Mouse (Mus musculus): Measurements from ENCODE around the gene Hspb6. TPM values are rescaled to one million over a fixed set of nuclear protein-coding genes. Genes with fewer than 3 reads are reported as not detected.

Hspb6 gene
- polyA plus RNA-seq, 1 experiment from 2014 or later, result 34.0 TPM

DNA sequence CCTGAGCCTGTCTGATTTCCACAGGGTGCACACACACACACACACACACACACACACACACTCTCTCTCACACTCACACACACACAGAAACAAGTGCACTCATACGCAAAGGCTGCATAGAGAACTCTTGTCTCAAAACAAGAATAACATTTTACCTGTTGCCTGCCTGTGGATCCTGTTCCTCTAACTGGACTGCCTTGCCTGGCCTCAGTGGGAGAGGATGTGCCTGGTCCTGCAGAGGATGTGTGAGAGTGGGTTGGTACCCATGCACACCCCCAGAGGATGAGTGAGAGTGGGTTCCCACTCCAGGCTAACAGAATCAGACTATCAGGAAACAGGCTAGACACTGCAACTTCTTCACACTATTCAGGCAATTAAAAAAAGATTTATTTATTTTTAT lies 1.4 kb upstream of the Hspb6 start:
- no peak overlapping the region for H3K27ac ChIP-seq (ENCODE audit: low read length)
- H3K9ac ChIP-seq (ENCODE audit: low read length), result no peak overlapping the region
- H3K4me2 ChIP-seq (ENCODE audit: low read depth, low read length), result no peak overlapping the region
- no peaks in the 10 kb centered on the region for H3K27me3 ChIP-seq (ENCODE audit: control insufficient read depth, insufficient read depth, low read depth, low read length)
- peaks cover 10% of the 10 kb centered on the region for H3K36me3 ChIP-seq (ENCODE audit: control insufficient read depth, insufficient read depth, low read length)
- no peak overlapping the region for H3K4me3 ChIP-seq (ENCODE audit: low read length)
- H3K4me1 ChIP-seq (replicated peaks; ENCODE audit: control insufficient read depth, insufficient read depth, low read length), result peaks cover 9% of the 10 kb centered on the region; the same call in 1 of the 2 replicates
- no peaks in the 10 kb centered on the region for H3K9me3 ChIP-seq (ENCODE audit: control insufficient read depth, low read length)
- no peak for ATAC-seq (ENCODE audit: low read depth)
- WGBS, result 77% methylated on average over 1 of the region's 1 CpGs

GRCm38 (mm10) chr7:30551445-30552101 lies 405 bp upstream of the Hspb6 start:
- H3K9ac ChIP-seq (ENCODE audit: low read length), result peak overlapping the region; percentile 83
- peak overlapping the region; percentile 80 for H3K4me3 ChIP-seq (ENCODE audit: low read length)
- peaks cover 9% of the 10 kb centered on the region; the same call in 1 of the 2 replicates for H3K4me1 ChIP-seq (replicated peaks; ENCODE audit: control insufficient read depth, insufficient read depth, low read length)
- H3K36me3 ChIP-seq (ENCODE audit: control insufficient read depth, insufficient read depth, low read length), result peaks cover 14% of the 10 kb centered on the region
- no peaks in the 10 kb centered on the region for H3K27me3 ChIP-seq (ENCODE audit: control insufficient read depth, insufficient read depth, low read depth, low read length)
- peak overlapping the region; percentile 99 for H3K27ac ChIP-seq (ENCODE audit: low read length)
- no peaks in the 10 kb centered on the region for H3K9me3 ChIP-seq (ENCODE audit: control insufficient read depth, low read length)
- 2% methylated on average over 10 of the region's 10 CpGs for WGBS
- H3K4me2 ChIP-seq (ENCODE audit: low read depth, low read length), result peak overlapping the region; percentile 45
- ATAC-seq (ENCODE audit: low read depth), result peak; percentile 65

- Histone ChIP-seq H3K36me3 (ENCODE audit: control insufficient read depth, insufficient read depth, low read length) (peaks cover 19% of the 10 kb centered on the region), H3K4me2 (ENCODE audit: low read depth, low read length) (peak overlapping the region; percentile 83), H3K9ac (ENCODE audit: low read length) (peak overlapping the region; percentile 92), H3K4me3 (ENCODE audit: low read length) (peak overlapping the region; percentile 80), H3K9me3 (ENCODE audit: control insufficient read depth, low read length) (no peaks in the 10 kb centered on the region), H3K27me3 (ENCODE audit: control insufficient read depth, insufficient read depth, low read depth, low read length) (no peaks in the 10 kb centered on the region), H3K27ac (ENCODE audit: low read length) (peak overlapping the region; percentile 97), H3K4me1 (replicated peaks; ENCODE audit: control insufficient read depth, insufficient read depth, low read length) (peaks cover 10% of the 10 kb centered on the region)
- peak; percentile 11; the same call in 1 of the 2 replicates for ATAC-seq (ENCODE audit: low read depth)
- 2% methylated on average over 23 of the region's 23 CpGs for WGBS
These were observed 1.1 kb downstream of the Hspb6 start for GRCm38 (mm10) chr7:30553021-30553589.

- H3K36me3 ChIP-seq (ENCODE audit: control insufficient read depth, insufficient read depth, low read length), result peaks cover 19% of the 10 kb centered on the region
- H3K27ac ChIP-seq (ENCODE audit: low read length), result no peak overlapping the region; the same call in 1 of the 2 replicates
- peak overlapping the region; percentile 92 for H3K9ac ChIP-seq (ENCODE audit: low read length)
- ATAC-seq (ENCODE audit: low read depth), result no peak
- peak overlapping the region; percentile 83 for H3K4me2 ChIP-seq (ENCODE audit: low read depth, low read length)
- H3K9me3 ChIP-seq (ENCODE audit: control insufficient read depth, low read length), result no peaks in the 10 kb centered on the region
- H3K4me1 ChIP-seq (replicated peaks; ENCODE audit: control insufficient read depth, insufficient read depth, low read length), result peaks cover 17% of the 10 kb centered on the region
- 82% methylated on average over 22 of the region's 22 CpGs for WGBS
- peak overlapping the region; percentile 80 for H3K4me3 ChIP-seq (ENCODE audit: low read length)
- H3K27me3 ChIP-seq (ENCODE audit: control insufficient read depth, insufficient read depth, low read depth, low read length), result no peaks in the 10 kb centered on the region
These were observed 2.0 kb downstream of the Hspb6 start for GRCm38 (mm10) chr7:30553810-30554584.

- Histone ChIP-seq H3K9ac (ENCODE audit: low read length) (no peak overlapping the region), H3K27me3 (ENCODE audit: control insufficient read depth, insufficient read depth, low read depth, low read length) (no peaks in the 10 kb centered on the region), H3K27ac (ENCODE audit: low read length) (no peak overlapping the region), H3K4me3 (ENCODE audit: low read length) (no peak overlapping the region), H3K36me3 (ENCODE audit: control insufficient read depth, insufficient read depth, low read length) (peaks cover 19% of the 10 kb centered on the region), H3K4me1 (replicated peaks; ENCODE audit: control insufficient read depth, insufficient read depth, low read length) (peaks cover 17% of the 10 kb centered on the region), H3K9me3 (ENCODE audit: control insufficient read depth, low read length) (no peaks in the 10 kb centered on the region), H3K4me2 (ENCODE audit: low read depth, low read length) (no peak overlapping the region)
- WGBS, result 94% methylated on average over 18 of the region's 18 CpGs
- ATAC-seq (ENCODE audit: low read depth), result no peak
These were observed 5.0 kb downstream of the Hspb6 start for GRCm38 (mm10) chr7:30556894-30557536.

DNA sequence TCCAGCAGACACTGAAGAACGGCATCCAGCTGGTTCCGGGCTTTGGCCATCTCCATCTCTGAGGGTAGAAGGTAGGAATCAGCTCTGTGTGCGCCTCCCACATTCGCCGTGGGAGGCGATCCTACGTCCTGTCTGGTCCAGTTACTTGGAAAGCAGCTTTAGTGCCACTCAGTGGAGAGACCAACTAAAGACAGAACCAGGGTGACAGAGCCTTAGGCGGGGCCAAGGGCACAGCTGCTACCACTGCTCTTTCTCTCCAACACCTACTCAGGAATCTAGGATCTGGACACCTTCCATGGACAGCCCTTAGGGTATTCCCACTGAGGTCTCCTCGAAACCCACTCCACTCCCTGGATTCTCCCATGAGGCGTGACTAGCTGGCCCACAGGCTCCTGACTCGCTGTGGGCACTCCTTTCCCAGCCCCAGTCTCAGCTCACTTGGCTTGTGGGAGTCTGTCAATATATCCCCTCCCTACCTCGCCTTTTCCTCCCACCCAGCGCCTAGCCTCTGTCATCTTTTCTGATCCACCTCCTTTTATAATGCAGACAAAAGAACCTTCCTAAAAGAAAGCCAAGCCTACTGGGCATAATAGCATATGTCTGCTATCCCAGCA lies 6.0 kb downstream of the Hspb6 start:
- Histone ChIP-seq H3K27ac (ENCODE audit: low read length) (no peak overlapping the region), H3K27me3 (ENCODE audit: control insufficient read depth, insufficient read depth, low read depth, low read length) (no peaks in the 10 kb centered on the region), H3K9ac (ENCODE audit: low read length) (peak overlapping the region; percentile 83; the same call in 1 of the 2 replicates), H3K4me2 (ENCODE audit: low read depth, low read length) (peak overlapping the region; percentile 94), H3K36me3 (ENCODE audit: control insufficient read depth, insufficient read depth, low read length) (peaks cover 19% of the 10 kb centered on the region), H3K4me3 (ENCODE audit: low read length) (no peak overlapping the region; the same call in 1 of the 2 replicates), H3K9me3 (ENCODE audit: control insufficient read depth, low read length) (no peaks in the 10 kb centered on the region), H3K4me1 (replicated peaks; ENCODE audit: control insufficient read depth, insufficient read depth, low read length) (peaks cover 18% of the 10 kb centered on the region)
- no peak for ATAC-seq (ENCODE audit: low read depth)
- 86% methylated on average over 13 of the region's 13 CpGs for WGBS

DNA sequence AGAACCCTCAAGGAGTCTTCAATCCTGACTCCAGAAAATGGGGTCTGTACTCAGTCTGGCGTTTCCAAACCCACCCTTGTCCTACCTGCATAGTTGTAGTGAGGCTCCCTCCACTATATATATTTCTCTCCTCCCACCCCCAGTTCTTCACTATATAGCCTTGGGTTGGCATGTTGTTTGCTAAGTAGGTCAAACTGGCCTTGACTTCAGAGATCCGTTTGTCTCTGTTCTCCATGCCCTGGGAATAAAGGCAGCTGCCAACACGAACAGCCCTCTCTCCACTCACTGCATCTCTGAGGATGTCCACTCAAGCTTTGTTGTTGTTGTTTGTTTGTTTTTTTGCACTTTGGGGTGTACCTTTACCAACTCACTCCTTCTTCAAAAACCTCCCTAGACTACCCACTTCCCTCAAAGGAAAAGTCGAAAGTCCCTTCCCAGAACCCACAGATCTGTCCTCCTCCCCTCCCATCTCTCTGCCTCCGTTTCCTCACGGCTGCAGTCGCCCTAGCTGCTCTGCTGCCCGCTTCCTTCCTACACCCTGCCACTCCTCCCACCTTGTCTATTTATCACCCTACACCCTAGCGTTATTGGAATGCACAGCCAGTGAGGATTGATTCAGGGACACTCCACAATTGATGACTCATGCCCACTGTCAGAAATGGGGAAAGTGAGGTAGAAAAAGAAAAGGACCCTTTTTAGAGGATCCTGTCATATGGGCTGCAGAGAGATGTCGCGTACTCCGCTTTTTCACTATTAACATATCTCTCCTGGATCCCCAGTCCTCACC lies 6.9 kb downstream of the Hspb6 start:
- no peak for ATAC-seq (ENCODE audit: low read depth)
- WGBS, result 12% methylated on average over 12 of the region's 12 CpGs
- H3K27ac ChIP-seq (ENCODE audit: low read length), result peak overlapping the region; percentile 44; the same call in 1 of the 2 replicates
- H3K4me1 ChIP-seq (replicated peaks; ENCODE audit: control insufficient read depth, insufficient read depth, low read length), result peaks cover 11% of the 10 kb centered on the region
- peak overlapping the region; percentile 94 for H3K4me2 ChIP-seq (ENCODE audit: low read depth, low read length)
- peaks cover 19% of the 10 kb centered on the region for H3K36me3 ChIP-seq (ENCODE audit: control insufficient read depth, insufficient read depth, low read length)
- no peaks in the 10 kb centered on the region for H3K9me3 ChIP-seq (ENCODE audit: control insufficient read depth, low read length)
- peak overlapping the region; percentile 71 for H3K4me3 ChIP-seq (ENCODE audit: low read length)
- no peaks in the 10 kb centered on the region for H3K27me3 ChIP-seq (ENCODE audit: control insufficient read depth, insufficient read depth, low read depth, low read length)
- peak overlapping the region; percentile 83 for H3K9ac ChIP-seq (ENCODE audit: low read length)

DNA sequence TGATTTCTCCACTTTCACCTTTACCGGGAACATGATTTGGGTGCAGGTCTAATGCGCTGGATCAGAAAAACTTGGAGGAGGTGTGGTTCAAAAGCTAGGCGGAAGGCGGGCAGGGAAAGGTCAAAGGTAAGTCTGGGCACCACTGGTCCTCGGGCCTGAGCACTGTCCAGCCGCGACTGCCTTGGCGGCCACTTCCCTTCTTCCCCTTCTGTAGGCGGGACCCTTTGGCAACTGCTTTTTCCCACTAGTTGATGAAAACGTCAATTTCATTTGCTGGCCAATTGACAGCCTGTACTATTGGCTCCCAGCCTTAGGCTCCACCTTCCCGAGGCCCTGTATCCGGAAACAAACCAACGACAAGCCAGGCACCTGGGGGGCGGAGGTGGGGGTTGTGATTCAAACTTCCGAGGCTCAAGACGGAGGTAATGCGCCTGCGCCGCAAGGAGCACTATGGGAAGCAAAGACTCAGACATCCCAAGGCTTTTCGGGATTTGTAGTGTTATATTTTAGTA lies 7.5 kb downstream of the Hspb6 start, which contains the start of gene Lin37:
Gene Lin37 (minus strand): TSS at position 396 of the 512 bp plus-strand sequence.
- Histone ChIP-seq H3K9me3 (ENCODE audit: control insufficient read depth, low read length) (no peaks in the 10 kb centered on the region), H3K36me3 (ENCODE audit: control insufficient read depth, insufficient read depth, low read length) (peaks cover 17% of the 10 kb centered on the region), H3K4me2 (ENCODE audit: low read depth, low read length) (peak within 1 kb of the TSS; percentile 94), H3K27me3 (ENCODE audit: control insufficient read depth, insufficient read depth, low read depth, low read length) (no peaks in the 10 kb centered on the region), H3K27ac (ENCODE audit: low read length) (peak within 1 kb of the TSS; percentile 44; the same call in 1 of the 2 replicates), H3K9ac (ENCODE audit: low read length) (peak within 1 kb of the TSS; percentile 83), H3K4me3 (ENCODE audit: low read length) (peak within 1 kb of the TSS; percentile 71), H3K4me1 (replicated peaks; ENCODE audit: control insufficient read depth, insufficient read depth, low read length) (peaks cover 16% of the 10 kb centered on the region)
- WGBS, result under 1% methylated on average over 20 of the region's 20 CpGs
- ATAC-seq (ENCODE audit: low read depth), result peak; percentile 88

Data from lung, embryonic 16.5 days (tissue).